Mouse (Mus musculus): ENCODE data around the gene Col4a5. TPM values are rescaled to one million over a fixed set of nuclear protein-coding genes. Genes with fewer than 3 reads are reported as not detected.

Gene Col4a5
- polyA plus RNA-seq, 1 experiment from 2014 or later = 52.8 TPM

DNA sequence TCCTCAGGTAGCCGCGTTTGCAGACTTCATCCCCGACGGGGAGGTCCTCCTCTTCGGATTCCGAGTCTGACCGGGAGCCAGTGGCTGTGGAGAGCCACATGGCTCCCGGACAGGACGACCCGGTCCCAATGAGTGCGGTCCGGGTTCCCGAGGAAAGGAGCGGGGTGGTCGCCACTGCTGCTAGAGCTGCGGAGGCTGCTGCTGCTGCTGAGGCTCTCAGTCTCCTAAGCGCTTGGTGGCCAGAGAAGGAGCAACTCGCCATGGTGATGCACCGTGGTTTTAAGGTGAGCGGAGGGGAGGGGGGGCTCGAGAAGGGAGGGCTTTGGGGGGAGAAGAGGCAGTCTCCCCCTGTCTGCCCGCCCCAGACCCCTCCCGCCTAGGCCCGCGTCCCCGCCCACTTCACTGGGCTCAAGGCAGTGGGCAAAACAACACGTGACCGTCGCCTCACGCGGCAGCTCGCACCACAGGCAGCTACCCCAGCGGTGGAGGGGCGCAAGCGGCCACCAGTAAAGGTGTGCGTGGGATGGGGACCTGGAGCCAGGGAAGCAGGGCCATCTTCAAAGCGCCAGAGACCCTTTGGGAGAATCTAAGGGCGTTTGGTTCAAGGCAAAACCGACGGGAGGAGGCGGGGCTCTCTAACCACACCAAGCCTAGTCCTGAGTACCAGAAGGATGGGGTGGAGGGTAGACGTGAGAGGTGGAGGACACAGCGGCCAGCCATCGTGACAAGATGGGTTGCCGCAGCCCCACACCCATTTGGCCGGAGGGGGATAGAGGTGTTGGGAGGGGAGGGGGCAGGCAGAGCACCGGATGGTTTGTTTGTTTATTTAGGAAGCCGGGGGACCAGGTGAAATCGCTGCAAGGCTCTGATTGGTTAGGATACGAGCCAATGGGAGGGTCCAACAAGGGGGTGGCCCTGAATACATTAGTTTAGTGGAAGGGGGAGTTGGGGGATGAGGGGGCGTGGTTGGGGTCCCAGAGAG, 250.0 kb downstream of the Col4a5 start, which contains the start of gene Irs4:
Gene Irs4, minus strand, starts transcription at position 327 of the 982 bp plus-strand sequence.
- no peaks in the 10 kb centered on the region for H3K9me3 ChIP-seq (ENCODE audit: control insufficient read depth, low read length)
- no peaks in the 10 kb centered on the region for H3K4me1 ChIP-seq (ENCODE audit: control insufficient read depth in 2 of 2, insufficient read depth in 2 of 2, low read length in 2 of 2)
- no peak within 1 kb of the TSS for H3K27ac ChIP-seq (replicated peaks in 1 of 2; ENCODE audit: control insufficient read depth in 1 of 2, insufficient read depth in 1 of 2, low read depth in 2 of 2, low read length in 2 of 2)
- H3K27me3 ChIP-seq (ENCODE audit: control insufficient read depth, insufficient read depth, low read length) = peaks cover 75% of the 10 kb centered on the region
- ATAC-seq (ENCODE audit: insufficient number of reproducible peaks, insufficient read depth, low FRiP score, low read depth) = no peak
- H3K4me3 ChIP-seq (ENCODE audit: control insufficient read depth in 1 of 2, insufficient read depth in 1 of 2, low read depth in 1 of 2, low read length in 2 of 2) = peak within 1 kb of the TSS; percentile 41 to 42
- H3K36me3 ChIP-seq (ENCODE audit: control insufficient read depth, insufficient read depth, low read length) = no peaks in the 10 kb centered on the region
- WGBS = 22% methylated on average over 47 of the region's 51 CpGs
- no peak within 1 kb of the TSS for H3K9ac ChIP-seq (ENCODE audit: low read length)
- peak within 1 kb of the TSS; percentile 67 for H3K4me2 ChIP-seq (ENCODE audit: low read length)

DNA sequence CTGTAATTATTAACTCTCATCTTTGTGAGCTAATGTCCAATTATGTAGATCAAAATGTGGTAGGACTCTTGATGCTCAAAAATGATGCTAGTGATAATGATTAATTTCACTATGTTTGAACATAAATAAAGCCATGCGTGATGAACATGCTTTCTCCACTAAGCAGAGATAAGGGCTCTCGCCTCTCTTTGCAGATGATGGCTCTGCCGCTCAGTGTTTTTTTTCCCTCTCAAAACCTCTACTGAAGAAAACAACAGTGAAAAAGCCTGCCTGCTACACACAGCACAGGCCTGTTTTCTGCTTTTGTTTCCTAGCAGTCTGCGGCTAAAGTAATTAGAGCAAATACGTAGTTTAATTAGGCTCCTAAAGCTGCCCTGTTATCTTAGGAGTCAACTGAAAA, 254.4 kb downstream of the Col4a5 start:
- no peak for ATAC-seq (ENCODE audit: insufficient number of reproducible peaks, insufficient read depth, low FRiP score, low read depth)
- no peak overlapping the region for H3K27ac ChIP-seq (replicated peaks in 1 of 2; ENCODE audit: control insufficient read depth in 1 of 2, insufficient read depth in 1 of 2, low read depth in 2 of 2, low read length in 2 of 2)

More for the DNA sequence above, 254.4 kb downstream of the Col4a5 start:
- 44% methylated on average over 5 of the region's 5 CpGs for WGBS
- H3K9me3 ChIP-seq (ENCODE audit: control insufficient read depth, low read length) = no peaks in the 10 kb centered on the region
- H3K36me3 ChIP-seq (ENCODE audit: control insufficient read depth, insufficient read depth, low read length) = no peaks in the 10 kb centered on the region
- H3K9ac ChIP-seq (ENCODE audit: low read length) = no peak overlapping the region
- no peak overlapping the region for H3K4me2 ChIP-seq (ENCODE audit: low read length)
- peaks cover 32% of the 10 kb centered on the region for H3K27me3 ChIP-seq (ENCODE audit: control insufficient read depth, insufficient read depth, low read length)
- no peak overlapping the region for H3K4me3 ChIP-seq (ENCODE audit: control insufficient read depth in 1 of 2, insufficient read depth in 1 of 2, low read depth in 1 of 2, low read length in 2 of 2)
- H3K4me1 ChIP-seq (ENCODE audit: control insufficient read depth in 2 of 2, insufficient read depth in 2 of 2, low read length in 2 of 2) = no peaks in the 10 kb centered on the region

Other genes starting within 250 kb of the Col4a5 start
- gene Col4a6, start 1.3 kb upstream of the Col4a5 start, polyA plus RNA-seq (2014; fragmentation: Nextera tagmentation; extraction: Ambion mirVana) = 6.3 and 6.6 TPM in 2 replicates
- 0.03 and 0.05 TPM in 2 replicates for gene Irs4, start 249.9 kb downstream of the Col4a5 start, polyA plus RNA-seq (2014; fragmentation: Nextera tagmentation; extraction: Ambion mirVana)